Mouse (Mus musculus): ENCODE measurements at regions not wholly inside any gene's neighbourhood (a gene's known extent, or its start where the extent isn't known, plus 50 kb on each side); places are given as distances from the start of the nearest gene placed in this dataset.

DNA sequence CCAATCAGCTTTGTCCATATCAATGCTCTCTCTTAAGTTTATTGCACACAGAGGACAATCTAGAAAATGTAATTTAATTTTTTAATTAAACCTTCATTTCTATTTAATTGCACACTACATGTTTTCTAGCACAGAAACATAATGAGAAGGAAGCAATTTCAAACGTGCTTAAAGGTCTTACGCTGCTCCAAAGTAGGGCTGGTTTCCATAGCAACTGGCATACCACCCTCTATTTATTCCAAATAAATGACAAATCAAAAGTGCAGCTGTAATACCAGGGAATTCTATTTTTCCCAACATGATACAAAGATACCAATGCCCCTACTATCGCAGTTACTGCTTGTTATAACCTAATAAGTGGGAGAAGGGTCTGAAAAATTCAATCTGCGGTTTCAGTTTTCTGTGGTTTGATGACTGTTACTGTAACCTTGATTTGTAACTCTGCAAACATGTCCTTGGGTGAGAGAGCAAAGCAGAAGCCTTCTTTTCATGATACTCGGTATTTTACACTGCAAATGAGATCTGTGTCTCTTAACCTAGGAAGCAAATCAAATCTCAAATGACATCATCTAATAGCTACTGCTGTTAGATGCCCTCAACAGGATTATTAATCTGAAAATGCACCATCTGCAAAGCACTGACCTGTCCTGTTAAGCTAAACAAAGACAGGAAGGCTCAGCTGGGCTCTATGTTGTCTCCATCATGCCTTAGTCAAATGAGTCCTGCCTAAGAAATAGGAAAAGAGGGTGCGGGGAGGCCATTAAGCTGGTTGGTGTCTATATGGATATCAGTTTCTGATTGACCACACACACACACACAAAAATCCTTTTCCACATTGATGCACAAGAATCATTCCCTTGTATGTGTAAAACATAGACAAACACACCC is 535.6 kb downstream of the Basp1 start:
- ATAC-seq: no peak
- no peaks in the 10 kb centered on the region for H3K9me3 ChIP-seq (replicated peaks)
- no peak overlapping the region for H3K9ac ChIP-seq
- no peak overlapping the region for H3K4me3 ChIP-seq
- H3K27ac ChIP-seq: no peak overlapping the region
- H3K4me2 ChIP-seq: no peak overlapping the region
- H3K36me3 ChIP-seq: no peaks in the 10 kb centered on the region
- 61% methylated on average over 6 of the region's 6 CpGs for WGBS (ENCODE audit: insufficient replicate concordance)
- no peaks in the 10 kb centered on the region for H3K4me1 ChIP-seq
- H3K27me3 ChIP-seq (replicated peaks): no peaks in the 10 kb centered on the region

- Histone ChIP-seq H3K36me3 (no peaks in the 10 kb centered on the region), H3K9me3 (replicated peaks) (no peaks in the 10 kb centered on the region), H3K4me1 (no peaks in the 10 kb centered on the region), H3K4me3 (no peak overlapping the region), H3K27me3 (replicated peaks) (no peaks in the 10 kb centered on the region), H3K9ac (no peak overlapping the region), H3K27ac (no peak overlapping the region), H3K4me2 (no peak overlapping the region)
- WGBS (ENCODE audit: insufficient replicate concordance): 71% methylated on average over 5 of the region's 5 CpGs
- no peak for ATAC-seq
These were observed 537.3 kb downstream of the Basp1 start for GRCm38 (mm10) chr15:24876157-24876731.

DNA sequence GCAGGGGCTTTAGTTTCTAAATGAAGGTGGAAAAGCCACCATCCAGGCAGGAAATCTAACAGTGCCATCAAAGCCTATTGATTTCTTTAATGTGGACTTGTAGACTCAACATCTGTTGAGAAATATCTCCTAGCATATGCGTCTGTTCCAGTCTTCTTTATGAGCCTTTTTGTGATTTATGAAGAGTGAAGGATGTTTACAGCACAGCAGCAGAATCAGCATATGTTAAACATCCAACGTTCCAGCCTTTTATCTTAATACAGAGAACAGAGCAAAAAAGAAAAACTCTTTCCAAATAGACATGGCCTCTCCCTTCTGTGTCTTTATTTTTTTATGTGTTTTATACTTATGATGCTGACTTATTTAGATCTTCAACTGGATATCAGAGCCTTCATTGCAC is 573.3 kb downstream of the Basp1 start:
- Histone ChIP-seq H3K4me1 (no peaks in the 10 kb centered on the region), H3K27ac (no peak overlapping the region), H3K4me3 (no peak overlapping the region), H3K4me2 (no peak overlapping the region), H3K9ac (no peak overlapping the region), H3K9me3 (replicated peaks) (no peaks in the 10 kb centered on the region), H3K36me3 (no peaks in the 10 kb centered on the region), H3K27me3 (replicated peaks) (no peaks in the 10 kb centered on the region)
- ATAC-seq: no peak
- WGBS (ENCODE audit: insufficient replicate concordance): 58% methylated on average over 2 of the region's 2 CpGs

GRCm38 (mm10) chr15:24838390-24838789 is 575.2 kb downstream of the Basp1 start:
- no peaks in the 10 kb centered on the region for H3K4me1 ChIP-seq
- no peak overlapping the region for H3K27ac ChIP-seq
- H3K4me3 ChIP-seq: no peak overlapping the region
- H3K9me3 ChIP-seq (replicated peaks): no peaks in the 10 kb centered on the region
- WGBS (ENCODE audit: insufficient replicate concordance): 72% methylated on average over 7 of the region's 7 CpGs
- no peak overlapping the region for H3K4me2 ChIP-seq
- H3K9ac ChIP-seq: no peak overlapping the region
- no peaks in the 10 kb centered on the region for H3K27me3 ChIP-seq (replicated peaks)
- ATAC-seq: no peak
- H3K36me3 ChIP-seq: no peaks in the 10 kb centered on the region

GRCm38 (mm10) chr15:24827881-24828280 is 585.7 kb downstream of the Basp1 start:
- 88% methylated on average over 1 of the region's 1 CpGs for WGBS (ENCODE audit: insufficient replicate concordance)
- ATAC-seq: no peak
- no peak overlapping the region for H3K9ac ChIP-seq
- no peaks in the 10 kb centered on the region for H3K36me3 ChIP-seq
- H3K4me2 ChIP-seq: no peak overlapping the region
- H3K27ac ChIP-seq: no peak overlapping the region
- no peaks in the 10 kb centered on the region for H3K4me1 ChIP-seq
- H3K4me3 ChIP-seq: no peak overlapping the region
- no peaks in the 10 kb centered on the region for H3K27me3 ChIP-seq (replicated peaks)
- H3K9me3 ChIP-seq (replicated peaks): no peaks in the 10 kb centered on the region

DNA sequence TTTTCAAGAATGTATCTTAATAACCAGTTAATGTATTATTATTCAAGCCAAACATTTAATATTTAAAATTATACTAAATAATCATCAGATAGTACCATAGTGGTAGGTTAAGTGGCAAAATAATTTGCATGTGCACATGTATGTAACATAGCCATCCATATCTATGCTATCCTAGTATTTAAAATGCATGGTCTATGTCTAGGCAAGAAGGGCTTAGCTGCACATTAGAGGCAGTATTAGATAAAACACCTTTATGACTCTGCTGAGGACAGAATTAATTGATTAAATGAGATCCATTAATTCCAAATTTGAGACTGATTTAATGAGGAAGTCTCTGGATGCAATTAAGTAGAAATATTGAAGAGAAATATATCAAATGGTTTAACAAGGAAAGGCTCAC is 586.3 kb downstream of the Basp1 start:
- no peaks in the 10 kb centered on the region for H3K9me3 ChIP-seq (replicated peaks)
- H3K4me2 ChIP-seq: no peak overlapping the region
- no peak overlapping the region for H3K9ac ChIP-seq
- no peaks in the 10 kb centered on the region for H3K36me3 ChIP-seq
- no peak overlapping the region for H3K4me3 ChIP-seq
- no peaks in the 10 kb centered on the region for H3K4me1 ChIP-seq
- no peak overlapping the region for H3K27ac ChIP-seq
- H3K27me3 ChIP-seq (replicated peaks): no peaks in the 10 kb centered on the region
- ATAC-seq: no peak

- no peaks in the 10 kb centered on the region for H3K4me1 ChIP-seq
- H3K36me3 ChIP-seq: no peaks in the 10 kb centered on the region
- H3K27ac ChIP-seq: no peak overlapping the region
- no peak overlapping the region for H3K4me3 ChIP-seq
- no peaks in the 10 kb centered on the region for H3K9me3 ChIP-seq (replicated peaks)
- ATAC-seq: no peak
- no peak overlapping the region for H3K4me2 ChIP-seq
- H3K9ac ChIP-seq: no peak overlapping the region
- H3K27me3 ChIP-seq (replicated peaks): no peaks in the 10 kb centered on the region
- WGBS (ENCODE audit: insufficient replicate concordance): 47% methylated on average over 1 of the region's 1 CpGs
These were observed 616.7 kb downstream of the Basp1 start for GRCm38 (mm10) chr15:24796836-24797235.

- no peak for ATAC-seq
These were observed 620.2 kb downstream of the Basp1 start for GRCm38 (mm10) chr15:24793381-24793780.

GRCm38 (mm10) chr15:24786336-24786735 is 627.2 kb downstream of the Basp1 start:
- H3K4me1 ChIP-seq: no peaks in the 10 kb centered on the region
- H3K36me3 ChIP-seq: no peaks in the 10 kb centered on the region
- H3K4me2 ChIP-seq: no peak overlapping the region
- WGBS (ENCODE audit: insufficient replicate concordance): 64% methylated on average over 3 of the region's 3 CpGs
- H3K27me3 ChIP-seq (replicated peaks): no peaks in the 10 kb centered on the region
- no peak overlapping the region for H3K27ac ChIP-seq
- H3K4me3 ChIP-seq: no peak overlapping the region
- ATAC-seq: no peak
- H3K9ac ChIP-seq: no peak overlapping the region
- no peaks in the 10 kb centered on the region for H3K9me3 ChIP-seq (replicated peaks)

More at GRCm38 (mm10) chr15:24793381-24793780, 620.2 kb downstream of the Basp1 start:
- H3K9me3 ChIP-seq (replicated peaks): no peaks in the 10 kb centered on the region
- H3K4me3 ChIP-seq: no peak overlapping the region
- H3K4me2 ChIP-seq: no peak overlapping the region
- 71% methylated on average over 4 of the region's 4 CpGs for WGBS (ENCODE audit: insufficient replicate concordance)
- H3K4me1 ChIP-seq: no peaks in the 10 kb centered on the region
- H3K9ac ChIP-seq: no peak overlapping the region
- no peaks in the 10 kb centered on the region for H3K27me3 ChIP-seq (replicated peaks)
- H3K36me3 ChIP-seq: no peaks in the 10 kb centered on the region
- no peak overlapping the region for H3K27ac ChIP-seq

GRCm38 (mm10) chr15:24778234-24778633 is 635.3 kb downstream of the Basp1 start:
- H3K9ac ChIP-seq: no peak overlapping the region
- no peak overlapping the region for H3K27ac ChIP-seq
- H3K4me2 ChIP-seq: no peak overlapping the region
- WGBS (ENCODE audit: insufficient replicate concordance): 41% methylated on average over 1 of the region's 1 CpGs
- H3K36me3 ChIP-seq: no peaks in the 10 kb centered on the region
- no peak for ATAC-seq
- H3K27me3 ChIP-seq (replicated peaks): no peaks in the 10 kb centered on the region
- H3K9me3 ChIP-seq (replicated peaks): no peaks in the 10 kb centered on the region
- no peaks in the 10 kb centered on the region for H3K4me1 ChIP-seq
- no peak overlapping the region for H3K4me3 ChIP-seq

DNA sequence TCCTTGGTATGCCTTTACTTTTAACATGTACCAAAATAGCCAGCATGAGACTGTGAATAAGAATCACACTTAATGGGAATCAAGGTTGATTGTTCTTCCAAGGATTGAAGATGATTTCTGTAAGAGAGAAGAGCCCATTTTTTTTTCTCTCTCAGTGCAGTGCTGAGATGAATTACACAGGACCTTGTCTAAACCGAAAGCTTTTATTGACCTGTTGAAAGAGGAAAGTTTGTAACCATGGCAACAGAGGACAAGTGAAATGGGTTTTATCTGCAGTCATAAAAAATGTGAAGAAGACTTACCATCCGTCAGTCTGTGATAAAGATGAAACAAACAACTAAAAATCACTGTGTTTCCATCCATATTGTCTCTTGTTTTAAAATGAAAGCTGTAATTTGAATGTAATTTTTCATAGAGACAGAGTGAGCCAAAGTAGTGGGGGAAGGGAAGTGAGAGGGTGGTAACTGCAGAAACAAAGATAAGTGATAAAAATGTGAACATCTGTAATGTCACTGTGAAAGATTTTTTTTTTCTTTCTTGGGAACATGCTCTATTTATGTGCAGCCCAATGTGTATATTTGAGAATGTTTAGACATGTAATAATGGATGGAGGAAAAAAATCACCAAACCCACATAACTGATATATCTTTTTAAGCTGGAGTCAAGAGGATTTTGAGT is 661.9 kb downstream of the Basp1 start:
- H3K9me3 ChIP-seq (replicated peaks): no peaks in the 10 kb centered on the region
- H3K27ac ChIP-seq: no peak overlapping the region
- no peak overlapping the region for H3K4me2 ChIP-seq
- ATAC-seq: no peak
- H3K27me3 ChIP-seq (replicated peaks): no peaks in the 10 kb centered on the region
- no peaks in the 10 kb centered on the region for H3K36me3 ChIP-seq
- H3K4me3 ChIP-seq: no peak overlapping the region
- WGBS (ENCODE audit: insufficient replicate concordance): 41% methylated on average over 2 of the region's 2 CpGs
- no peaks in the 10 kb centered on the region for H3K4me1 ChIP-seq
- H3K9ac ChIP-seq: no peak overlapping the region

- Histone ChIP-seq H3K9me3 (replicated peaks) (no peaks in the 10 kb centered on the region), H3K4me1 (no peaks in the 10 kb centered on the region), H3K36me3 (no peaks in the 10 kb centered on the region), H3K4me2 (no peak overlapping the region), H3K4me3 (no peak overlapping the region), H3K9ac (no peak overlapping the region), H3K27ac (no peak overlapping the region), H3K27me3 (replicated peaks) (no peaks in the 10 kb centered on the region)
- WGBS (ENCODE audit: insufficient replicate concordance): 57% methylated on average over 6 of the region's 6 CpGs
- ATAC-seq: no peak
These were observed 670.3 kb downstream of the Basp1 start for GRCm38 (mm10) chr15:24743240-24743639.
